Mouse (Mus musculus): ENCODE data around the gene Klhl32.

- no peak for TF ChIP-seq POLR2A (IDR thresholded peaks at IDR 0.05; ENCODE audit: insufficient read length, low read depth)
- no peak for TF ChIP-seq E2F4 (IDR thresholded peaks at IDR 0.05; ENCODE audit: insufficient read depth)
- no peak for TF ChIP-seq USF1 (IDR thresholded peaks at IDR 0.05; ENCODE audit: low read depth)
These were observed 87.5 kb downstream of the Klhl32 start for GRCm38 (mm10) chr4:24763451-24763850.

Data from myocyte (in vitro differentiated cells).